Mouse (Mus musculus) hindbrain, embryonic 14.5 days (tissue): ENCODE measurements at regions not wholly inside any gene's neighbourhood (a gene's known extent, or its start where the extent isn't known, plus 50 kb on each side); places are given as distances from the start of the nearest gene placed in this dataset.

ENCODE experiments used
- ATAC-seq: fragments of 200-750 bp; cut with Nextera tagmentation; 2 replicates; pipeline ENCODE4 v1.8.0; 2017; ENCODE audit warnings: moderate number of reproducible peaks, mild to moderate bottlenecking, moderate TSS enrichment, moderate library complexity; ENCODE audit not compliant: low FRiP score
- DNase-seq: peaks from one replicate; pipeline ENCODE4 v3.0.0-alpha.2; 2015; ENCODE audit warnings: low spot score
- H3K27ac ChIP-seq: fragments of 300-500 bp; sonication (generic); 2 replicates; pipeline ENCODE4 v1.5.1; 2014; ENCODE audit warnings: mild to moderate bottlenecking, moderate library complexity
- H3K27me3 ChIP-seq: fragments of 300-500 bp; sonication (generic); 2 replicates; pipeline ENCODE4 v1.6.1; 2014; ENCODE audit warnings: mild to moderate bottlenecking, low read length, mixed read lengths; ENCODE audit not compliant: control insufficient read depth, insufficient read depth
- H3K36me3 ChIP-seq: fragments of 300-500 bp; sonication (generic); replicated peaks from 2 replicates; pipeline ENCODE4 v1.6.1; 2014; ENCODE audit not compliant: control insufficient read depth, insufficient read depth
- H3K4me1 ChIP-seq: fragments of 300-500 bp; sonication (generic); replicated peaks from 2 replicates; pipeline ENCODE4 v1.6.1; 2014; ENCODE audit warnings: antibody characterized with exemption, low read length, mixed read lengths; ENCODE audit not compliant: control insufficient read depth, insufficient read depth
- H3K4me2 ChIP-seq: fragments of 300-500 bp; sonication (generic); replicated peaks from 2 replicates; pipeline ENCODE4 v1.6.1; 2014; ENCODE audit warnings: mild to moderate bottlenecking, moderate library complexity
- H3K4me3 ChIP-seq: fragments of 300-500 bp; sonication (generic); replicated peaks from 2 replicates; pipeline ENCODE4 v1.5.1; 2014; ENCODE audit warnings: mild to moderate bottlenecking, low read length
- H3K9ac ChIP-seq: fragments of 300-500 bp; sonication (generic); 2 replicates; pipeline ENCODE4 v1.6.1; 2014
- H3K9me3 ChIP-seq: fragments of 300-500 bp; sonication (generic); 2 replicates; pipeline ENCODE4 v1.6.1; 2016; ENCODE audit warnings: low read length; ENCODE audit not compliant: control insufficient read depth
- WGBS: fragments of 180-500 bp; shearing (Covaris S2); extraction: QIAGEN DNeasy Blood & Tissue Kit; methylation state at CpG from one replicate; pipeline ENCODE4 v1.1.7; 2014; 5-methylcytosine and 5-hydroxymethylcytosine counted together

GRCm38 (mm10) chr1:18668901-18669300 lies 404.0 kb upstream of the Defb41 start:
- Histone ChIP-seq H3K4me2 (no peak overlapping the region), H3K27ac (no peak overlapping the region), H3K9me3 (no peaks in the 10 kb centered on the region), H3K27me3 (no peaks in the 10 kb centered on the region), H3K4me1 (no peaks in the 10 kb centered on the region), H3K4me3 (no peak overlapping the region), H3K9ac (no peak overlapping the region), H3K36me3 (no peaks in the 10 kb centered on the region)
- ATAC-seq = no peak
- no peak for DNase-seq
- 84% methylated on average over 7 of the region's 7 CpGs for WGBS

GRCm38 (mm10) chr1:18668265-18668664 lies 403.3 kb upstream of the Defb41 start:
- no peaks in the 10 kb centered on the region for H3K9me3 ChIP-seq
- H3K4me3 ChIP-seq = no peak overlapping the region
- no peak overlapping the region for H3K4me2 ChIP-seq
- H3K27ac ChIP-seq = no peak overlapping the region
- no peak overlapping the region for H3K9ac ChIP-seq
- DNase-seq (no peak), ATAC-seq (no peak)
- no peaks in the 10 kb centered on the region for H3K27me3 ChIP-seq
- H3K4me1 ChIP-seq = no peaks in the 10 kb centered on the region
- H3K36me3 ChIP-seq = no peaks in the 10 kb centered on the region
- 95% methylated on average over 5 of the region's 5 CpGs for WGBS

GRCm38 (mm10) chr1:18640858-18641257 lies 375.9 kb upstream of the Defb41 start:
- Histone ChIP-seq H3K9me3 (no peaks in the 10 kb centered on the region), H3K4me1 (no peaks in the 10 kb centered on the region), H3K4me2 (no peak overlapping the region), H3K27me3 (no peaks in the 10 kb centered on the region), H3K4me3 (no peak overlapping the region), H3K36me3 (no peaks in the 10 kb centered on the region), H3K27ac (no peak overlapping the region), H3K9ac (no peak overlapping the region)
- no peak for ATAC-seq
- DNase-seq = no peak

- H3K4me2 ChIP-seq = peak overlapping the region; percentile 17; the same call in 1 of the 2 replicates
Measured at GRCm38 (mm10) chr1:18639460-18640300, 374.7 kb upstream of the Defb41 start.

GRCm38 (mm10) chr1:18637334-18637733 lies 372.4 kb upstream of the Defb41 start:
- Histone ChIP-seq H3K9me3 (no peaks in the 10 kb centered on the region), H3K9ac (no peak overlapping the region), H3K4me2 (no peak overlapping the region), H3K27me3 (no peaks in the 10 kb centered on the region), H3K27ac (no peak overlapping the region), H3K36me3 (no peaks in the 10 kb centered on the region), H3K4me1 (no peaks in the 10 kb centered on the region), H3K4me3 (no peak overlapping the region)
- DNase-seq = no peak
- no peak for ATAC-seq

More at GRCm38 (mm10) chr1:18639460-18640300, 374.7 kb upstream of the Defb41 start:
- Histone ChIP-seq H3K36me3 (no peaks in the 10 kb centered on the region), H3K4me3 (no peak overlapping the region), H3K4me1 (no peaks in the 10 kb centered on the region), H3K9me3 (no peaks in the 10 kb centered on the region), H3K27me3 (no peaks in the 10 kb centered on the region), H3K27ac (no peak overlapping the region), H3K9ac (no peak overlapping the region)
- DNase-seq (no peak), ATAC-seq (peak; percentile 70)
- whole genome bisulfite sequencing = 18% methylated on average over 8 of the region's 8 CpGs

- Histone ChIP-seq H3K4me1 (no peaks in the 10 kb centered on the region), H3K9ac (no peak overlapping the region), H3K27ac (no peak overlapping the region), H3K9me3 (no peaks in the 10 kb centered on the region), H3K27me3 (no peaks in the 10 kb centered on the region; the same call in 1 of the 2 replicates), H3K4me3 (no peak overlapping the region), H3K4me2 (no peak overlapping the region), H3K36me3 (no peaks in the 10 kb centered on the region)
- DNase-seq (no peak), ATAC-seq (no peak)
- WGBS = 80% methylated on average over 7 of the region's 7 CpGs
Measured at GRCm38 (mm10) chr1:18610231-18610630, 345.3 kb upstream of the Defb41 start.

- no peaks in the 10 kb centered on the region for H3K27me3 ChIP-seq
- H3K4me3 ChIP-seq = no peak overlapping the region
- H3K27ac ChIP-seq = no peak overlapping the region
- no peak overlapping the region for H3K9ac ChIP-seq
- no peaks in the 10 kb centered on the region for H3K9me3 ChIP-seq
- DNase-seq = no peak
- ATAC-seq = no peak
- no peaks in the 10 kb centered on the region for H3K36me3 ChIP-seq
- 42% methylated on average over 1 of the region's 1 CpGs for WGBS
- no peak overlapping the region for H3K4me2 ChIP-seq
- no peaks in the 10 kb centered on the region for H3K4me1 ChIP-seq
Measured at GRCm38 (mm10) chr1:18599864-18600263, 334.9 kb upstream of the Defb41 start.

GRCm38 (mm10) chr1:18598908-18599307 lies 334.0 kb upstream of the Defb41 start:
- 40% methylated on average over 4 of the region's 4 CpGs for WGBS
- H3K9me3 ChIP-seq = no peaks in the 10 kb centered on the region
- H3K4me1 ChIP-seq = no peaks in the 10 kb centered on the region
- H3K9ac ChIP-seq = no peak overlapping the region
- no peak overlapping the region for H3K27ac ChIP-seq
- no peak for ATAC-seq
- no peaks in the 10 kb centered on the region for H3K36me3 ChIP-seq
- H3K4me3 ChIP-seq = no peak overlapping the region
- no peaks in the 10 kb centered on the region for H3K27me3 ChIP-seq
- no peak for DNase-seq
- no peak overlapping the region for H3K4me2 ChIP-seq

GRCm38 (mm10) chr1:18583358-18584128 lies 318.6 kb upstream of the Defb41 start:
- DNase-seq (no peak), ATAC-seq (no peak)

More at GRCm38 (mm10) chr1:18583358-18584128, 318.6 kb upstream of the Defb41 start:
- H3K27me3 ChIP-seq = no peaks in the 10 kb centered on the region
- H3K27ac ChIP-seq = no peak overlapping the region
- H3K4me1 ChIP-seq = no peaks in the 10 kb centered on the region
- no peak overlapping the region for H3K9ac ChIP-seq
- H3K4me2 ChIP-seq = no peak overlapping the region
- H3K36me3 ChIP-seq = no peaks in the 10 kb centered on the region
- H3K9me3 ChIP-seq = no peaks in the 10 kb centered on the region
- WGBS = 55% methylated on average over 6 of the region's 6 CpGs
- H3K4me3 ChIP-seq = no peak overlapping the region
